Mouse (Mus musculus): ENCODE measurements around the gene Mmp15. TPM values are rescaled to one million over a fixed set of nuclear protein-coding genes. Genes with fewer than 3 reads are reported as not detected.

Gene Mmp15
- polyA plus RNA-seq, 1 experiment from 2014 or later: 35.2 TPM

DNA sequence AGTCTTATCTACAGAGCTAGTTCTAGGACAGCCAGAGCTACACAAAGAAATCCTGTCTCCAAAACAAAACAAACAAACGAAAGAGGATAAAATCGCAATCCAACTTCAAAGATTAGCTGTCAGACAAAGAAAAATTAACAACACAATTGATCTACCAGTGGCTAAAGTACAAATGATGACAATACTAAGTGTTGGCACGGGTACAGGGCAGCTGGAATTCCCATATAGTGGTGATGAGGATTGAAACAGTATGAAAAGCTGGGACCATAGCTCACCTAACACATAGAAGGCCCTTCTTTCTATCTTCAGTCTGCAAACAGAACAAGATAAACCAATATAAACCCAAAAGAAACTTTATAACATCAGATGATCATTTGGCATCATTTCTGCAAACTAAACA, 29.5 kb downstream of the Mmp15 start:
- Histone ChIP-seq H3K4me1 (replicated peaks) (peaks cover 19% of the 10 kb centered on the region), H3K9me3 (replicated peaks) (no peaks in the 10 kb centered on the region), H3K9ac (no peak overlapping the region), H3K4me2 (no peak overlapping the region), H3K4me3 (no peak overlapping the region), H3K27me3 (no peaks in the 10 kb centered on the region), H3K27ac (no peak overlapping the region), H3K36me3 (no peaks in the 10 kb centered on the region)
- no peak for ATAC-seq (replicated peaks; ENCODE audit: insufficient number of reproducible peaks, insufficient read depth, low FRiP score, low read depth)
- 79% methylated on average over 3 of the region's 3 CpGs for WGBS

DNA sequence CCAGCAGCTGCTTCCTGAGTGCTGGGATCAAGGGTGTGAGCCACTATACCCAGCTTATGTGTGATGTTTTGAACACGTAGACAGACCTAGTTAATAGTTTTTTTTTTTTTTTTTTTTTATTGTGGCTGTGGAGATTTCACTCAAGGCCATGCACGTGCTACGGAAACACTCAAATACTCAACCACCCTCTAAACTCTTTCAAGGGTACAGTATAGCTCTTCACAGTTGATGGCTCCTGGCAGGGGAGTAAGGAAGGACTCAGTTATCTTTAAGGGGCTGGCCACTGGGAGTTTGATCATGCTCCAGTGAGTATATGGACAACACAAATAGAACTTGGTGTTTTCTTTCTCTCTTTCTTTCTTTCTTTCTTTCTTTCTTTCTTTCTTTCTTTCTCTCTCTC, 32.4 kb downstream of the Mmp15 start:
- Histone ChIP-seq H3K27ac (no peak overlapping the region), H3K27me3 (no peaks in the 10 kb centered on the region), H3K9ac (no peak overlapping the region), H3K36me3 (no peaks in the 10 kb centered on the region), H3K9me3 (replicated peaks) (no peaks in the 10 kb centered on the region), H3K4me3 (no peak overlapping the region), H3K4me2 (no peak overlapping the region), H3K4me1 (replicated peaks) (no peaks in the 10 kb centered on the region)
- no peak for ATAC-seq (replicated peaks; ENCODE audit: insufficient number of reproducible peaks, insufficient read depth, low FRiP score, low read depth)
- WGBS: 90% methylated on average over 3 of the region's 3 CpGs

DNA sequence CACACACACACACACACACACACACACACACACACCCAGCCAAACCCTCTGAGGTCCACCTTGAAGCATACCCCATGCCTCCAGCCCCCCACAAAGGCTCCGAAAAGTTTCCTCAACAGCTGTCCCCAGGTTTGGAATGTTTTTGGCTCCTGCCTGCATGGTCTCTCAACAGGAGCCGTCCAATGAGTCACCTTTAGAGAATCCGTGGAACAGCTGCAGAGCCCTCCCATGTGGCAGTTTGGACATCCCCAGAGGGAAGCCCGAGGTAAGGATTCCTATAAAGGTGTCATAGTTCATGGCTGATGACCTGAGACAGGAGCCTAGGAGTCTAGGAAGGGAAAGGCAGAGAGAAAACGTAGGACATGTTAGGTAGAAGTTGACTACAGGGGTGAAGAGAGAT, 34.0 kb downstream of the Mmp15 start:
- Histone ChIP-seq H3K36me3 (no peaks in the 10 kb centered on the region), H3K4me1 (replicated peaks) (peaks cover 3% of the 10 kb centered on the region; the same call in 1 of the 2 replicates), H3K9me3 (replicated peaks) (no peaks in the 10 kb centered on the region), H3K27ac (no peak overlapping the region), H3K4me3 (no peak overlapping the region), H3K9ac (no peak overlapping the region), H3K27me3 (no peaks in the 10 kb centered on the region), H3K4me2 (no peak overlapping the region)
- 48% methylated on average over 5 of the region's 5 CpGs for WGBS
- no peak for ATAC-seq (replicated peaks; ENCODE audit: insufficient number of reproducible peaks, insufficient read depth, low FRiP score, low read depth)

DNA sequence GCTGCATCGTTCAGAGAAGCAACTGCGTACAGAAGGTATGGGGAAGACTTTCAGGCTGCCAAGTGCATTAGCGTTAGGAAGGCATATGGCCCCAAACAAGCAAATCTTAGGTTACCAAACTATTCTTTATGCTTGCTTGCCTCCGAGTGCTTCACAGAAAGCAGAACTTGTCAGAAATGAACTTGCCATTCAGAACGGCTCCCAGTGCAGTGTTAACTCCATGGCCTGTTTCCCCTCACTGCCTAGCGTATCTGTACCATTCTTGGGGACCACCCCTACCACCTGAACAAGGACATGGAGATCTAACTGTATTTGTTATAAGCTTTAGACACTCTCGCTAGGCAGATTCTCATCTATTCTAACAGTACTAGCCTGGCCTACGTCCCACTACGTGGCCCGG, 35.2 kb downstream of the Mmp15 start:
- no peak overlapping the region for H3K4me2 ChIP-seq
- peaks cover 7% of the 10 kb centered on the region; the same call in 1 of the 2 replicates for H3K4me1 ChIP-seq (replicated peaks)
- no peak overlapping the region for H3K9ac ChIP-seq
- H3K36me3 ChIP-seq: no peaks in the 10 kb centered on the region
- H3K27ac ChIP-seq: no peak overlapping the region
- H3K27me3 ChIP-seq: no peaks in the 10 kb centered on the region
- WGBS: 84% methylated on average over 10 of the region's 10 CpGs
- no peak for ATAC-seq (replicated peaks; ENCODE audit: insufficient number of reproducible peaks, insufficient read depth, low FRiP score, low read depth)
- no peak overlapping the region for H3K4me3 ChIP-seq
- no peaks in the 10 kb centered on the region for H3K9me3 ChIP-seq (replicated peaks)

DNA sequence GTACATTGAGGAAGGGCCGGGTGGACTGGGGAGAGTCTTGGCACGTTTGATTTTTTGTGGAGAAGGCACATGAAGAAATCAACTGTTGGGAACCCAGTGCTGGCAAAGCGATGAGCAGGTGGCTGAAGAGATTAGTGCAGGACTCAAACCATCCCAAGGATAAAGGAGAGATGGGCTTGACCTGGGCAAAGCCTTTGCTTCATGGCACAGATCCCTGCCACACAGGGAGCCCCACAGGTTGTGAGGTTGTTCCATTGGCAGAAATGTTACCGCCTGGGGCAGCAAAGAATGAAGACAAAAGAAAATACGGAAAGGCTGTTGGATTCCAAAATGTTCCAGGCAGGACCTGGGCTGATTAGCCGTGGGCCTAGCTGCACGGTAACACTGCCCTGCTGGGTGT, 35.9 kb downstream of the Mmp15 start:
- Histone ChIP-seq H3K27me3 (no peaks in the 10 kb centered on the region), H3K4me2 (no peak overlapping the region), H3K9me3 (replicated peaks) (no peaks in the 10 kb centered on the region), H3K4me3 (no peak overlapping the region), H3K27ac (no peak overlapping the region), H3K9ac (no peak overlapping the region), H3K4me1 (replicated peaks) (peaks cover 12% of the 10 kb centered on the region; the same call in 1 of the 2 replicates), H3K36me3 (no peaks in the 10 kb centered on the region)
- 83% methylated on average over 7 of the region's 7 CpGs for WGBS
- ATAC-seq (replicated peaks; ENCODE audit: insufficient number of reproducible peaks, insufficient read depth, low FRiP score, low read depth): no peak

DNA sequence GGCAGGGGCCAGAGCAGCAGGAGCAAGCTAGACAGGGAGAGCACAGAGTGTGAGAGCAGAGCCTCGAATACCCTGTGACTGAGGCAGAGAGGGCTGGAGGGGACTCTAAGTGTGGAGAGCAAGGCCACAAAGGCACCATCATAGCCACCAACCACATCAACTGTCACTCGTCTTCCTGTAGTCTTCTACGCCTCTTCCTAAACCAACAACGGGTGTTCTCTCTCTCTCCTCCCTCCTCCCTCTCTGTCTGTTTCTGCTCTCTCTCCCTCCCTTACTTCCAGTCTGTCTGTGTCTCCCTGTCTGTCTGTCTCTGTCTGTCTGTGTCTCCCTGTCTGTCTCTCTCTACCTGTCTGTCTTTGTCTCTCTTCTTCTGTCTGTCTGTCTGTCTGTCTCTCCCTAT, 38.2 kb downstream of the Mmp15 start:
- no peaks in the 10 kb centered on the region for H3K27me3 ChIP-seq
- H3K9me3 ChIP-seq (replicated peaks): no peaks in the 10 kb centered on the region
- 33% methylated on average over 4 of the region's 4 CpGs for WGBS
- H3K4me3 ChIP-seq: no peak overlapping the region
- H3K9ac ChIP-seq: no peak overlapping the region
- no peak for ATAC-seq (replicated peaks; ENCODE audit: insufficient number of reproducible peaks, insufficient read depth, low FRiP score, low read depth)
- 0 out of 2 replicates have a peak overlapping the region, but pooled peaks have one; percentile 3 for H3K27ac ChIP-seq
- no peak overlapping the region for H3K4me2 ChIP-seq
- H3K36me3 ChIP-seq: no peaks in the 10 kb centered on the region
- peaks cover 17% of the 10 kb centered on the region for H3K4me1 ChIP-seq (replicated peaks)

DNA sequence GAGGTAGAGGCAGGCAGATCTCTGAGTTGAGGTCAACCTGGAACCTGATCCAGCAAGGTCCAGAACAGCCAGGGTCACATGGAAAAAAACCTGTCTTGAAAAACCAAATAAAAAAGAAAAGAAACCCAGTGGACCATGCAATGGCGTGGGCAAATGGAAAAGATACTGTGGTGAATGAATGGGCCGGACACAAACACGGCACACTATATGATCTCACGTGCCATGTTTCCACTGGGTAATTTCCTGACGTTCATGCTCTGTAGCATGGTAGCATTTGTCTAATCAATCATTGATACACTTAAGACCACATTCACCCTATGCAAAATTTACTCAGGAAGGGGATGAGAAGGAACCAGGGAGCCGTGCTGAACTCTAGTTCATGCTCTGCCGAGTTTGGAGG, 39.0 kb downstream of the Mmp15 start:
- peaks cover 25% of the 10 kb centered on the region for H3K4me1 ChIP-seq (replicated peaks)
- no peaks in the 10 kb centered on the region for H3K9me3 ChIP-seq (replicated peaks)
- no peak overlapping the region for H3K4me2 ChIP-seq
- no peak for ATAC-seq (replicated peaks; ENCODE audit: insufficient number of reproducible peaks, insufficient read depth, low FRiP score, low read depth)
- 68% methylated on average over 7 of the region's 7 CpGs for WGBS
- no peak overlapping the region for H3K9ac ChIP-seq
- no peaks in the 10 kb centered on the region for H3K27me3 ChIP-seq
- no peaks in the 10 kb centered on the region for H3K36me3 ChIP-seq
- no peak overlapping the region for H3K4me3 ChIP-seq
- H3K27ac ChIP-seq: 0 out of 2 replicates have a peak overlapping the region, but pooled peaks have one; percentile 7

DNA sequence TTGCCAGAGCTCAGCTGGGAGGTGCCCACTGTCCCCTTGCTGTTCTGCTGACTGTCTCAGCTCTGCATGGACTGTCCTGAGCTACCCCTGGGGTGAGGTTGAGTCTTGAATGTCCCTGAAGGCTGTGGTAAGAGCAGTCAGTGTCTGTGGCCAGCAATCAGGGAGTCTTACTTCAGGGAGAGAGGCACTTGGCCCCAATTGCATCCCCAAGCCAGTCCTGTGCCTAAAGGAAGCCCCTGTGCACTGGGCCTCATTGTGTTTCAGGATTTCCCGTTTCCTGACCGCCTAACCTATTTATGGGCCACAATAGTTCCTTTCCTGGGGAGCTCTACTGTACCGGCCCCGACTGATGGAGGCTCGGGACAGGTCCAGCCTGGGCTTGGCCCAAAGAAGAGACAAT, 40.5 kb downstream of the Mmp15 start:
- Histone ChIP-seq H3K36me3 (no peaks in the 10 kb centered on the region), H3K27ac (peak overlapping the region; percentile 61), H3K4me1 (replicated peaks) (peaks cover 40% of the 10 kb centered on the region), H3K4me2 (no peak overlapping the region), H3K9ac (no peak overlapping the region), H3K27me3 (no peaks in the 10 kb centered on the region), H3K4me3 (no peak overlapping the region), H3K9me3 (replicated peaks) (no peaks in the 10 kb centered on the region)
- WGBS: 61% methylated on average over 5 of the region's 5 CpGs
- ATAC-seq (replicated peaks; ENCODE audit: insufficient number of reproducible peaks, insufficient read depth, low FRiP score, low read depth): peak; percentile 69

DNA sequence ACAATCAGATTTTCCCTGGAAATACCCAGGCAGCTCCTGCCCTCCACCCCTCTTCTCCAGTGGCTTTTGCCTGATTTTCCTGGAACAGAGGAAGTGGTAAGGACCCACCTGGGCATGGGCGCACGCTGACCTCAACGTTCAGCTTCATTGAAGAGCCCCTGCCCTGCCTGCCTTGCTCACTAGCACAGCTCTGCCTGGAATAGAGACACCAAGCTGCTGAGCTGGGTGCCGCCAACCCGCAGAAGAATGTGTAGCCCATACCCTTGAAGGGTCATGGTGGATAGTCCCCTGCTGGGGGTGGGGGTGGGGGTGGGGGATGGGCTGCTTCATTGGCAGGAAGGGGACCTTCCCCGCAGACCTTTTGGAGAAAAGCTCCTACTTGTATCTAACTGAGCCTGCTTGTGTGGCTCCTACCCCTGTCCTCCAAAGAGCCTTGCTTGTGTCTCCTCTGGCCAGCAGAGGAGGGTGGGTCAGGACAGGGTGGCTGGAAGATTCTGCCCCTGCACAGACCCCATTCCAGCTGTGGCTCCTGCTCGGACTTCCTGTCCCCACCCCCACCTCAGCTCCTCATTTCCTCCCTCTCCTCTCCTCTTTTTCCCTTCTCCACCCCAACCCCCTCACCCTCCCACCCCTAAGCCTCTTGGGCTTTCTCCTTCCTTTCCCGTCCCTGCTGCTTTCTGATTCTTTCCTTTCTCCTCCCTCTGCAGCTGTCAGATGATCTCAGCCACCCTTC, 43.3 kb downstream of the Mmp15 start:
- Histone ChIP-seq H3K9me3 (replicated peaks) (no peaks in the 10 kb centered on the region), H3K9ac (no peak overlapping the region), H3K27ac (peak overlapping the region; percentile 65), H3K27me3 (no peaks in the 10 kb centered on the region), H3K36me3 (no peaks in the 10 kb centered on the region), H3K4me1 (replicated peaks) (peaks cover 38% of the 10 kb centered on the region), H3K4me3 (no peak overlapping the region), H3K4me2 (no peak overlapping the region)
- WGBS: 14% methylated on average over 8 of the region's 8 CpGs
- 0 out of 2 replicates have a peak, but pooled peaks have one; percentile 48 for ATAC-seq (replicated peaks; ENCODE audit: insufficient number of reproducible peaks, insufficient read depth, low FRiP score, low read depth)

DNA sequence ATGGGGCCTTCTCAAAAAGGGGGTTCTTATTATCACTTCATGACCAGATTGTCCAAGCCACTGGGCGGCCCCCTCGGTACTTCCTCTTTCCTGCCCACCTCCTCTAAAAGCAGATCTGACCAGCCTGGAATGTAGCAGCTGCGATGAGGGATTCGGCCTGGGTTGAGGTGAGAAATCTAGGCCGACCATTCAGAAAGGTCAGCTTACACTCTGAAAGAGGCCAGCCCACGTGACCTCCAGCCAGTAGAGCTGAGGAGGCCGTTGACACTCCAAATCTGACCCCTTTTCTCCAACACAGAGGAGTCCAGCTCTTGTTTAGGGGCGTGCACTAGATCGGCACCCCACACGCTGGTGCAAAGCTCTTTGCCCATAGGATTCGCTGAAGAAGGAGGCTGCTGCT, 44.7 kb downstream of the Mmp15 start:
- Histone ChIP-seq H3K4me1 (replicated peaks) (peaks cover 38% of the 10 kb centered on the region), H3K4me2 (no peak overlapping the region), H3K4me3 (no peak overlapping the region), H3K36me3 (no peaks in the 10 kb centered on the region), H3K9ac (no peak overlapping the region), H3K27ac (peak overlapping the region; percentile 41), H3K9me3 (replicated peaks) (no peaks in the 10 kb centered on the region), H3K27me3 (no peaks in the 10 kb centered on the region)
- ATAC-seq (replicated peaks; ENCODE audit: insufficient number of reproducible peaks, insufficient read depth, low FRiP score, low read depth): no peak
- 40% methylated on average over 11 of the region's 11 CpGs for WGBS

DNA sequence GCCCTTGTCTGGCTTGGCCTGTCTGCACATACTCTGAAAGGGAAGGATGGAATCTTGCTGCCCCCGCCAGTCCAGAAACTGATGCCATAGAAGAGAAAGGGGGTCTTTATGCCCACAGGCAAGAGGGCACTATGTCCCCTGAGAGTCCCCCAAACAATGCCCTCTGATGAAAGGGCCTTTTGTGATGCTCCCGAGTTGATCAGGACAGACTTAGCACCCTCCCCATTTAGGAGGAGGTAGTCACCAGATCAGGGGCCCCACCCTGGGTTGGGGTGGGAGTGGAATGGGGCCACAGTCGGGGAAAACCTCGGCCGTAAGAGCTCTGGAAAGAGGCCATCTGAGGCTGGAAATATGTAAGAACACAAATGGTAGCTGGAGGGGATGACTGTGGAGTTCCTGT, 45.1 kb downstream of the Mmp15 start:
- Histone ChIP-seq H3K9me3 (replicated peaks) (no peaks in the 10 kb centered on the region), H3K27me3 (no peaks in the 10 kb centered on the region), H3K36me3 (no peaks in the 10 kb centered on the region), H3K9ac (no peak overlapping the region; the same call in 1 of the 2 replicates), H3K27ac (peak overlapping the region; percentile 41), H3K4me3 (no peak overlapping the region), H3K4me2 (no peak overlapping the region), H3K4me1 (replicated peaks) (peaks cover 34% of the 10 kb centered on the region)
- 41% methylated on average over 5 of the region's 5 CpGs for WGBS
- ATAC-seq (replicated peaks; ENCODE audit: insufficient number of reproducible peaks, insufficient read depth, low FRiP score, low read depth): no peak

DNA sequence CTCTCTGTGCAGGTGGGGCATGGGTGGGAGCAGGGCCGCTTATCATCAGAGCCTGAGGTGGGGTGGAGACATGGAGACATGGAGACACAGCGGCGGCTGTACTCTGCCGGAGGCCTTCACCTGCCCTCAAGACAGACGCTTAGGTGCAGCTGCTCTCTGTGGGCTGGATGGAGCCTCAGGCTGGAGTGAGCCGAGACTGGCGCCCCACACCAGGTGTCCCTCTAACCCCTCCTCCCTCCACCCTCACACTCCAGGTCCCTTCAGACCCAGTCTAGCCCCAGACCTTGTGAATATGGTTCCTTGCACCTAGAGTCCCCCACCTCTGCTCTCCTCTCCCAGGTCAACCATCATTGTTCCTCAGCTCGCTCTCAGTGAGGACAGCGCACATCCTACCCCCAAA, 47.1 kb downstream of the Mmp15 start:
- WGBS: 82% methylated on average over 9 of the region's 9 CpGs
- Histone ChIP-seq H3K36me3 (no peaks in the 10 kb centered on the region), H3K4me1 (replicated peaks) (peaks cover 29% of the 10 kb centered on the region), H3K9me3 (replicated peaks) (no peaks in the 10 kb centered on the region), H3K27me3 (no peaks in the 10 kb centered on the region), H3K9ac (no peak overlapping the region), H3K4me3 (no peak overlapping the region), H3K27ac (no peak overlapping the region), H3K4me2 (no peak overlapping the region)
- no peak for ATAC-seq (replicated peaks; ENCODE audit: insufficient number of reproducible peaks, insufficient read depth, low FRiP score, low read depth)

Measured in heart, embryonic 15.5 days (tissue).